Mouse (Mus musculus): ENCODE measurements around the gene Lingo4. TPM values are rescaled to one million over a fixed set of nuclear protein-coding genes. Genes with fewer than 3 reads are reported as not detected.
A peak's percentile ranks its signal among the peaks of the same experiment; 100 is the strongest.

Gene Lingo4
- polyA plus RNA-seq, 1 experiment from 2014 or later: 0.42 TPM

DNA sequence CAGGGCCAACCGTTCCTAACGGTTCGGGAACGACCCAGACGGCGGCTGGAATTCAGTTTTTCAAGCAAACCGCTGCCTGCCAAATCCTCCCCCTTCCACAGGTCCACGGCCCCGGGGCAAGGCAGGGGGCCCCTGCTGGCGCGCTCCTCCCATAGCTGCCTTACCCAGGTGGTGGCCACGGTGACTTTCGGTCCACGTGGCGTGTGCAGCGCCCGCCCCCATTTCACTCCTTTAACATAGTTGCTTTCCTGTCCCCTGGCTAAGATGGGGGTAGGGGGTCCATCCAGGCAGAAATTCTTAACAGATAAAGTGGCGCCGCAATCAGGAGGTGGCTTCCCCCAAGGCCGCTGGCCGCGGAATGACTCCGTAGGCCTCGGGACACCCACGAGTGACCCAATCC is 14.2 kb downstream of the Lingo4 start:
- peak overlapping the region; percentile 76 for H3K9ac ChIP-seq (ENCODE audit: low read length)
- H3K27ac ChIP-seq (ENCODE audit: low read depth, low read length): peak overlapping the region; percentile 67
- 0 out of 2 replicates have a peak, but pooled peaks cover 7% of the 10 kb centered on the region for H3K4me1 ChIP-seq (ENCODE audit: control insufficient read depth, insufficient read depth, low read length)
- no peak for DNase-seq (ENCODE audit: low spot score)
- ATAC-seq: peak; percentile 62
- 4% methylated on average over 25 of the region's 25 CpGs for WGBS
- H3K4me2 ChIP-seq (ENCODE audit: low read length): peak overlapping the region; percentile 89
- no peaks in the 10 kb centered on the region for H3K36me3 ChIP-seq (ENCODE audit: control insufficient read depth, insufficient read depth, low read length)
- H3K27me3 ChIP-seq (replicated peaks; ENCODE audit: control insufficient read depth, insufficient read depth, low read length): no peaks in the 10 kb centered on the region
- H3K9me3 ChIP-seq (replicated peaks; ENCODE audit: control insufficient read depth, low read length): no peaks in the 10 kb centered on the region
- H3K4me3 ChIP-seq (ENCODE audit: low read depth, low read length): peak overlapping the region; percentile 57

DNA sequence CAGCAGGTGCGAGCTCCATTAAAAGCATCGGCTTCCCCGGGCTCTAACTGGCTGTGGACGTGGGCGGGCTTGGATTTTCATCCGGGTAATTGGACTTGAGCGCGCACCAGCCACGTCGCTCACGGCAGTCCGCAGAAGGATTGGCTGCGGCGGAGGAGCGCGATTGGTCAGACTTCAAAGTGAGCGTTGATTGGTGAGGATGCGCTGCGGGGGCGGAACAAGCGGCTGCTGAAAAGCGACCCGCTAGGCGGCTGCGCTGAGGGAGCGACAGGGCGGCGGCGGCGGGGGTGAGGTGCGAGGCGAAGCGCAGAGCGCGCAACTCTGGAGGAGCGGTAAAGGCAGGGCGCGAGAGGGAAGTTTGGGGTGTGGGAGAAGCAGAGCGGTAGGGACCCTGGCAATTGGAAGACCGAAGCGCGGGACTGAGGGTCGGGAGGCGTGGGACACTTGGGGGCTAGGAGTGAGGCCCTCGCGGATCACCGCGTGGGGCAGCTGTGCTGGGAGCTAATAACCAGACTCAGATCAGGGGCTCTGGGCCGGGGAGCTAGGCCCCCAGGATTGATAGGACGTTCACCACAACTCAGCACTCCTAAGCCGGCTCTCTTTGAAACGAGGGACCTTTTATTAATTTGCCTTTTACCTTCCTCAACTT is 14.8 kb downstream of the Lingo4 start, which contains the start of gene Tdrkh:
Tdrkh (plus strand) TSS at position 243 of the 649 bp plus-strand sequence.
- Histone ChIP-seq H3K9me3 (replicated peaks; ENCODE audit: control insufficient read depth, low read length) (no peaks in the 10 kb centered on the region), H3K27ac (ENCODE audit: low read depth, low read length) (peak within 1 kb of the TSS; percentile 67), H3K4me1 (ENCODE audit: control insufficient read depth, insufficient read depth, low read length) (0 out of 2 replicates have a peak, but pooled peaks cover 7% of the 10 kb centered on the region), H3K4me2 (ENCODE audit: low read length) (peak within 1 kb of the TSS; percentile 89), H3K9ac (ENCODE audit: low read length) (peak within 1 kb of the TSS; percentile 76), H3K4me3 (ENCODE audit: low read depth, low read length) (peak within 1 kb of the TSS; percentile 57), H3K36me3 (ENCODE audit: control insufficient read depth, insufficient read depth, low read length) (no peaks in the 10 kb centered on the region), H3K27me3 (replicated peaks; ENCODE audit: control insufficient read depth, insufficient read depth, low read length) (no peaks in the 10 kb centered on the region)
- DNase-seq (ENCODE audit: low spot score): peak; percentile 99
- ATAC-seq: peak; percentile 100
- WGBS: 7% methylated on average over 52 of the region's 52 CpGs

DNA sequence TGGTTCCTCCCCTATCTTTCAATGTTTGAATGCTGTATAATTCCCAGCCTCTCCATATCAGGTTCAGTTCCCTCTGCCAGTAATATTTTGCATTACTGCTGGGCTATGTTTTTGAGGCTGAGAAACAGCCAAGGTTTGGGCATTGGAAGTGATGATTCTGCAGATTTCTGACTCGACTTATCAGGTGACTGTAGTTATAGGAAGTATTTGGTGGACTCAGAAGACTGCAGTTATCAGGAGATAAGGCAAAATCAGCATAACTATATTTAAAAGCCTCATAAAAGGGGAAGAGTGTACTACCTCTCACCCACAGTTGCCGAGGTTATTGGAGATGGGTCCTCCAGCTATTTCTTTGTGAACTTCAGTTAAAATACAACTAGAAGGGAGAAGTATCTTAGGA is 32.7 kb downstream of the Lingo4 start:
- ATAC-seq: no peak
- no peak overlapping the region for H3K4me2 ChIP-seq (ENCODE audit: low read length)
- H3K27me3 ChIP-seq (replicated peaks; ENCODE audit: control insufficient read depth, insufficient read depth, low read length): no peaks in the 10 kb centered on the region
- H3K9ac ChIP-seq (ENCODE audit: low read length): no peak overlapping the region
- H3K36me3 ChIP-seq (ENCODE audit: control insufficient read depth, insufficient read depth, low read length): peaks cover 47% of the 10 kb centered on the region
- H3K9me3 ChIP-seq (replicated peaks; ENCODE audit: control insufficient read depth, low read length): no peaks in the 10 kb centered on the region
- no peak overlapping the region for H3K4me3 ChIP-seq (ENCODE audit: low read depth, low read length)
- WGBS: 89% methylated on average over 2 of the region's 2 CpGs
- no peak overlapping the region for H3K27ac ChIP-seq (ENCODE audit: low read depth, low read length)
- H3K4me1 ChIP-seq (ENCODE audit: control insufficient read depth, insufficient read depth, low read length): no peaks in the 10 kb centered on the region
- no peak for DNase-seq (ENCODE audit: low spot score)

- peaks cover 19% of the 10 kb centered on the region for H3K36me3 ChIP-seq (ENCODE audit: control insufficient read depth, insufficient read depth, low read length)
- DNase-seq (ENCODE audit: low spot score) (no peak), ATAC-seq (no peak)
- H3K9me3 ChIP-seq (replicated peaks; ENCODE audit: control insufficient read depth, low read length): no peaks in the 10 kb centered on the region
- H3K9ac ChIP-seq (ENCODE audit: low read length): no peak overlapping the region
- WGBS: 94% methylated on average over 2 of the region's 2 CpGs
- H3K4me3 ChIP-seq (ENCODE audit: low read depth, low read length): no peak overlapping the region
- H3K27me3 ChIP-seq (replicated peaks; ENCODE audit: control insufficient read depth, insufficient read depth, low read length): no peaks in the 10 kb centered on the region
- no peak overlapping the region for H3K27ac ChIP-seq (ENCODE audit: low read depth, low read length)
- no peak overlapping the region for H3K4me2 ChIP-seq (ENCODE audit: low read length)
- H3K4me1 ChIP-seq (ENCODE audit: control insufficient read depth, insufficient read depth, low read length): no peaks in the 10 kb centered on the region
Observed at GRCm38 (mm10) chr3:94434305-94434704, 36.0 kb downstream of the Lingo4 start.

DNA sequence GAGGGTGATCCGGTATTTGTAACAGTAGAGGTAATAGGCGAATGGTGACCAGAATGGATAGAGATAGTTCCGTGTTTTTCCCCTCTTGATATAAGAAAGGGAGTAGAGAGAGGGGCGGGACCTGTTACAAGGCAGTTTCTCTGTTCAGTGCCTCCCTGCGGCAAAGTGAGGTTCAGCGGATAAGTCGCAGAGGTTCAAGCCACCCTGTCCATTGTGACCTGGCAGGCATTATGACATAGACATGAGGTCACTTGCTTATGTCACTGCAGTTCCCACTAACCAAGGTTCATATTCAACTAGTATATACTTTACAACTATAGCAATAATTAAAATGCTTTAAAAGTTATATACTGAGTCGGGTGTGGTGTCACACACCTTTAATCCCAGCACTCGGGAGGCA is 38.1 kb downstream of the Lingo4 start:
- H3K4me3 ChIP-seq (ENCODE audit: low read depth, low read length): no peak overlapping the region
- ATAC-seq (no peak), DNase-seq (ENCODE audit: low spot score) (no peak)
- no peaks in the 10 kb centered on the region for H3K4me1 ChIP-seq (ENCODE audit: control insufficient read depth, insufficient read depth, low read length)
- 86% methylated on average over 9 of the region's 9 CpGs for WGBS
- no peak overlapping the region for H3K27ac ChIP-seq (ENCODE audit: low read depth, low read length)
- H3K4me2 ChIP-seq (ENCODE audit: low read length): no peak overlapping the region
- no peaks in the 10 kb centered on the region for H3K9me3 ChIP-seq (replicated peaks; ENCODE audit: control insufficient read depth, low read length)
- H3K36me3 ChIP-seq (ENCODE audit: control insufficient read depth, insufficient read depth, low read length): no peaks in the 10 kb centered on the region
- H3K27me3 ChIP-seq (replicated peaks; ENCODE audit: control insufficient read depth, insufficient read depth, low read length): no peaks in the 10 kb centered on the region
- H3K9ac ChIP-seq (ENCODE audit: low read length): no peak overlapping the region

- H3K4me1 ChIP-seq (ENCODE audit: control insufficient read depth, insufficient read depth, low read length): peaks cover 2% of the 10 kb centered on the region; the same call in 1 of the 2 replicates
- no peak overlapping the region for H3K4me2 ChIP-seq (ENCODE audit: low read length)
- peaks cover 17% of the 10 kb centered on the region for H3K36me3 ChIP-seq (ENCODE audit: control insufficient read depth, insufficient read depth, low read length)
- peak; percentile 23 for DNase-seq (ENCODE audit: low spot score)
- H3K27me3 ChIP-seq (replicated peaks; ENCODE audit: control insufficient read depth, insufficient read depth, low read length): no peaks in the 10 kb centered on the region
- H3K9ac ChIP-seq (ENCODE audit: low read length): no peak overlapping the region
- H3K9me3 ChIP-seq (replicated peaks; ENCODE audit: control insufficient read depth, low read length): no peaks in the 10 kb centered on the region
- ATAC-seq: no peak
- H3K4me3 ChIP-seq (ENCODE audit: low read depth, low read length): no peak overlapping the region
- H3K27ac ChIP-seq (ENCODE audit: low read depth, low read length): no peak overlapping the region
- 42% methylated on average over 3 of the region's 3 CpGs for WGBS
Observed at GRCm38 (mm10) chr3:94441182-94441581, 42.9 kb downstream of the Lingo4 start.

DNA sequence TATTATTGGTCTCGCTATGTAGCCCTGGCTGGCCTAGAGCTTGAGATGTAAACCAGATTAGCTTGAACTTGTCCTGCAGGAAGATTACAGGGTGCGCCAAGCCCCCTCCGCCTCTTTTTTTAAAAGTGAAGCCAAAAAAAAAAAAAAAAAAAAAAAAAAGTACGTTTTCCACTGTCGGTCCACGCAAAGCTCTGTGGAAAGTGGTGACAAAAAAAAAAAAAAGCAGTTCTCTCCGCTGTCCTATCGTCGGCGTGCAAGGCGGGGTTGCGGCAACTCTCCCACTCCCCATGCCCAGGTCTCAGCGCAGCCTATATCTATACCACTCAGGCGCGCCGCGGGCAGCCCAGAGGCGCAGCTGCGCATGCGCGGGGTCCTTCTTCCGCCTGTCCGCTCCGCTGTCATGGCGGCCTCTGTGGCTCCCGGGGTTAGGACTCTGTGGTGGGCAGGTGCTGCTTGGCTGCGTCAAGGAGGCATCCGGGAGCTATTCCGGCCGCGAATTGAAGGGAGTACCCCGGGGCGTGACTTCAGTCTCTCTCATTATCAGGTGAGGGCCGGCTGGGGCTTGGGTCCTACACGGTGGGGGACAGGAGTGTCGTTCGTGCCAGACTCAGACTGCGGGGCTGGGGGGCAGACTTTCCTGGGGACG is 44.8 kb downstream of the Lingo4 start, which contains the start of gene Mrpl9:
Mrpl9 (plus strand) TSS at position 368 of the 646 bp plus-strand sequence.
- H3K27ac ChIP-seq (ENCODE audit: low read depth, low read length): 0 out of 2 replicates have a peak within 1 kb of the TSS, but pooled peaks have one; percentile 27
- ATAC-seq (peak; percentile 98), DNase-seq (ENCODE audit: low spot score) (peak; percentile 97)
- peak within 1 kb of the TSS; percentile 91 for H3K4me2 ChIP-seq (ENCODE audit: low read length)
- H3K9ac ChIP-seq (ENCODE audit: low read length): peak within 1 kb of the TSS; percentile 88
- peak within 1 kb of the TSS; percentile 94 for H3K4me3 ChIP-seq (ENCODE audit: low read depth, low read length)
- H3K4me1 ChIP-seq (ENCODE audit: control insufficient read depth, insufficient read depth, low read length): peaks cover 2% of the 10 kb centered on the region; the same call in 1 of the 2 replicates
- peaks cover 36% of the 10 kb centered on the region for H3K36me3 ChIP-seq (ENCODE audit: control insufficient read depth, insufficient read depth, low read length)
- WGBS: under 1% methylated on average over 39 of the region's 39 CpGs
- H3K27me3 ChIP-seq (replicated peaks; ENCODE audit: control insufficient read depth, insufficient read depth, low read length): no peaks in the 10 kb centered on the region
- no peaks in the 10 kb centered on the region for H3K9me3 ChIP-seq (replicated peaks; ENCODE audit: control insufficient read depth, low read length)

GRCm38 (mm10) chr3:94443597-94443964 is 45.3 kb downstream of the Lingo4 start, which contains the start of gene Oaz3:
Oaz3 (minus strand) TSS chr3:94443915.
- no peaks in the 10 kb centered on the region for H3K9me3 ChIP-seq (replicated peaks; ENCODE audit: control insufficient read depth, low read length)
- H3K9ac ChIP-seq (ENCODE audit: low read length): peak within 1 kb of the TSS; percentile 88
- H3K36me3 ChIP-seq (ENCODE audit: control insufficient read depth, insufficient read depth, low read length): peaks cover 41% of the 10 kb centered on the region
- DNase-seq (ENCODE audit: low spot score) (no peak), ATAC-seq (no peak)
- WGBS: under 1% methylated on average over 24 of the region's 24 CpGs
- H3K27me3 ChIP-seq (replicated peaks; ENCODE audit: control insufficient read depth, insufficient read depth, low read length): no peaks in the 10 kb centered on the region
- 0 out of 2 replicates have a peak within 1 kb of the TSS, but pooled peaks have one; percentile 27 for H3K27ac ChIP-seq (ENCODE audit: low read depth, low read length)
- peak within 1 kb of the TSS; percentile 94 for H3K4me3 ChIP-seq (ENCODE audit: low read depth, low read length)
- H3K4me1 ChIP-seq (ENCODE audit: control insufficient read depth, insufficient read depth, low read length): peaks cover 2% of the 10 kb centered on the region; the same call in 1 of the 2 replicates
- H3K4me2 ChIP-seq (ENCODE audit: low read length): peak within 1 kb of the TSS; percentile 91

- no peak overlapping the region for H3K9ac ChIP-seq (ENCODE audit: low read length)
- no peaks in the 10 kb centered on the region; the same call in 1 of the 2 replicates for H3K4me1 ChIP-seq (ENCODE audit: control insufficient read depth, insufficient read depth, low read length)
- no peak overlapping the region for H3K4me2 ChIP-seq (ENCODE audit: low read length)
- H3K27me3 ChIP-seq (replicated peaks; ENCODE audit: control insufficient read depth, insufficient read depth, low read length): no peaks in the 10 kb centered on the region
- H3K36me3 ChIP-seq (ENCODE audit: control insufficient read depth, insufficient read depth, low read length): peaks cover 53% of the 10 kb centered on the region
- DNase-seq (ENCODE audit: low spot score) (no peak), ATAC-seq (no peak)
- no peak overlapping the region for H3K4me3 ChIP-seq (ENCODE audit: low read depth, low read length)
- H3K27ac ChIP-seq (ENCODE audit: low read depth, low read length): no peak overlapping the region
- WGBS: 87% methylated on average over 2 of the region's 2 CpGs
- H3K9me3 ChIP-seq (replicated peaks; ENCODE audit: control insufficient read depth, low read length): no peaks in the 10 kb centered on the region
Observed at GRCm38 (mm10) chr3:94449377-94449776, 51.1 kb downstream of the Lingo4 start.
